Mouse (Mus musculus) kidney, adult 9 months (tissue): ENCODE measurements around the gene Fgr.

Experiments used
- DNase-seq: peaks from one replicate; pipeline ENCODE4 v3.0.0; 2022

Fgr gene

DNA sequence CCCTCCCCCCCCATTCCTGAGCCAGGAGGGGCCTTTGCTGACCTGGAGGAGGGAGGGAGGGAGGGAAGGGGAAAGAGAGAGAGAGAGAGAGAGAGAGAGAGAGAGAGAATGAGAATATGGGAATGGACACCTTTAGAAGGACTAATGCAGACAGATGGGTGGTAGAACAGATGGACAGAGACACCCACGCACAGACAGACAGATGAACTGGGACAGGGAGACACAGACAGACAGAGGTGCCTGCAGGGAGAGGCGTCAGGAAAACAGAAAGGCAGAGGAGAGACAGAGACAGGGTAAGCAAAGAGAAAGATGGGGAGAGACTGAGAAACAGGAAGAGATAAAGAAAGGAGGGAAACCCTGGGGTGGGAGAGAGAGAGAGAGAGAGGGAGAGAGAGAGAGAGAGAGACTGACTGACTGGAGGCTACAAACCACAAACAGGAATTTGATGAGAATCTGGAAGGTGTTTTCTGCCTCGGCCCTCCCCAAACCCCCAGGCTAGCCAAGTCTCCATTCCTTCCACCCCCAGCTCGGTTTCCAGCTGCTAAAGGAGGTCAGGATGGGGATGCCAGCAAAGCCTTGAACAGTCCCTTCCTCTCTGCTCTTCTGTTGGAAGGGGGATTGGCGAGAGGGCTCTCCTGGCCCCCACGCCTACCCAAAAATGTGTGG lies 43.8 kb downstream of the Fgr start:
- DNase-seq, result no peak

- DNase-seq, result no peak
Observed at GRCm38 (mm10) chr4:133018263-133018798, 44.4 kb downstream of the Fgr start.

DNA sequence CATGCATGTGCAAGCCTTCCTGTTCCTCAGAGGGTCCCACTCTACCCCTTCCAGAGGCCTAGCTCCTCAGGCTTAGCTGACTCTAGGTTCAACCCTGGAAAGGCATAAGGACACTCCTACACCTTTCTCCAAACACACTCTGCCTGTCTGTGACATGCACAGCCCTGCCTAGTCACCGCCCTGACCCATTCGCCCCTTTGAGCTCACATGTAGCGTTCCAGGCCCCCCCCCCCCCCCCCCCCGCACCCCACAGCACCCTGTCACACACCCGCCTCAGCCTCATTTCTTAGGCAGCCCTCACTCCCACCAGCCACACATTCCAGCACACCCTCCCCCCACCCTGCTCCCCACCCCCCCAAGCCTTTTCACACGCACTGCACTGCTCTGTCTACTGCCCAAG lies 46.8 kb downstream of the Fgr start:
- DNase-seq, result peak; percentile 17

GRCm38 (mm10) chr4:133021181-133021671 lies 47.3 kb downstream of the Fgr start:
- peak; percentile 58 for DNase-seq

DNA sequence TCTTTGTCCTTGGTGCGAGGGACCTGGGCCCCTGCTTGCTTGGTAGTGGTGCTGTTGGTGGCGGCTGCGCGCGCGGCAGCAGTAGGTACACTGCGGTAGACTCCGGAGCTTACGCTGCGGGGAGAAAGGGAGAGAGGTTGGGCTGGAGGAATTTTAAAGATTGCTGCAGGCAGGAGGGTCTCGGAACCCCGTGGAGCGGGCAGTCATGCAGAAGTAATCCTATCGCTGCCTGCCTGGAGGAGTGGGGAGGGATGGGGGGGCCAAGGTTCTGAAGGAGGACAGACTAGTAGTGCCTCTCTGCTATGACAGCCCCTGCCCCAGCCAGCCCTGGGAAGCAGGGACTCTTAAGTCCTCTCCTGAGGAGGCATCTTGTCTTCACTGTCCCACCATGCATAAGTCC lies 48.3 kb downstream of the Fgr start:
- DNase-seq, result no peak

DNA sequence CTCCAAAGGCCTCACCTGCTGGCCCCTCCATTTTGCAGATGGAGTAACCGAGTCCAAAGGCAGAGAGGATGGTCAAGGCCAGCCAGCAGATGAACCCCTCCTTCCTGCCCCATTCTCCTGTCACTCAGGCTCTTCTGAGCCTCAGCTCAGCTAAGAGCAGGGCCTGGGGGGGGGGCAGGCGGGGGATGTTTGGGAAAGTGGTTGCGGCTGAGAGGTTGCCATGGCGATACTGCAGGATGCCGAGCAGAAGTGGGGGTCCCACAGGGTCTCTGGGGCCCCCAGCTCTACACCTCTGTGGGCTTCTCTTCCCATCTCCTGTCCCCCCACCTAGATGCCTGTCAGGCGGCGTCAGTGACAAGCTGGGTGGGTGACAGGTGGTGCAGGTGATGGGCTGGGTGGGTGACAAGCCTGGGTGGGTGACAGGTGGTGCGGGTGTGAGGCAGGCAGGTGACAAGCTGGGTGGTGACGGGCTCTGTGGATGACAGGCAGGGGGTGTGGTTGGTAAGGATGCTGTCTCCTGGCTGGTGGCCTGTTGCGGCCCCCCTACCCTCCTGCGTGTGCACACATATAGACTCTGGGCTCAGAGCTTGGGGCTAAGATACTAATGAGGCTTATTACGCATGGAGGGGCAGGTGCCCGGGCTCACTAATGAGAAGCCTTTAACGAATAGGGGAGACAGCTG lies 49.2 kb downstream of the Fgr start:
- DNase-seq, result no peak

GRCm38 (mm10) chr4:133023636-133024035 lies 49.7 kb downstream of the Fgr start:
- DNase-seq, result no peak

GRCm38 (mm10) chr4:133024404-133024803 lies 50.5 kb downstream of the Fgr start:
- DNase-seq, result no peak

DNA sequence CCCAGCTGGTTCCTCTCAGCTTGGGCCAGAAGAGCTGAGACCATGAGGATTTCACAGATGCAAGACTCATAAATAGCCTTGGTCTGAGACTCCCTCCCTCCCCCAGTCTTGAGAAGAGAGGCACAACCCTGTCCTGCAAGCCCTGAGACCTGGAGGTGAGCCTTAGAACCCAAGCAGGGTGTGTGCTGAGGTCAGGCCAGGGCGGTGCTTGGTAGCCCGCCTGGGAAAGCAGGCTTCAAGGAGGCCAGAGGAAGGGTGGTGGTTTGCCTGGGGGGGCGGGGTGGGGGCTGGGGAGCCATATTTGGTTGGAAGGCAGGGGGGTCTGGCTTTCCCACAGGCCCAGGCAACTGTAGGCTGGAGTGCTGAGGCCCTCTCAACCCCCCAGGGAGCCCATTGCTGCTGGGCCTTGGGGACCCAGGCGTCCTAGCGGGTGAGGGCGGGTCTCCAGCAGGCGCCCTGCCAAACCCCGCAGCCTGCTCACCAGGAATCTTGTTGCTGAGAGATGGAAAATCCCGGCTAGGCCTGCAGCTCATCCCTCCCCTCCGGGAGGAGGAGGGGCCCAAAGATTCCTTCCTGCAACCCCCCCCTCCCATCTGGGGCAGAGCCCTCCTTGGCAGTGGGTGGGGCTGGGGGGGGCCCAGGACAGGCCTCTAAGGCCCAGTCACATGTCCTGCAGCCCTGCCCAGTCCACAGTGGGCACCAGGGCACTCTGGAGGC lies 51.2 kb downstream of the Fgr start:
- DNase-seq, result no peak

DNA sequence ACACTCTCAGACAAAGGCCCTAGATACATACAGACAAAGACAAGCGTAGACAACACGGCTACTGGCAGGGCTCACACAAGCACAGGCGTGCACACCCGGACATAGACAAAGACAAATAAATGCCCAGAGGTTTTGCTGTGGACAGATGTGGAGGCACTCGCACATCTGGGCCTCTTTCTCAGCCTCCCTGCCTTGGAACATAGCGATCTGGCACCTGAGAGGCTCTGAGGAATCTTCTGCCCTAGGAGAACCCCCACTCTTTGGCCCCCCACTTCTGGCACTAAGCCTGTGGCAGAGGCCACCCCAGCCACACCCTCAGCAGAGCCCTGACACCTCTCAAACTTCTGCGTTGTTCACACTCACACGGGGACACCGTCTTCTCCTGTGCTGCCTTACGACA lies 52.4 kb downstream of the Fgr start:
- no peak for DNase-seq

- no peak for DNase-seq
Observed at GRCm38 (mm10) chr4:133026826-133027375, 53.0 kb downstream of the Fgr start.

GRCm38 (mm10) chr4:133027721-133028120 lies 53.8 kb downstream of the Fgr start:
- DNase-seq, result no peak

DNA sequence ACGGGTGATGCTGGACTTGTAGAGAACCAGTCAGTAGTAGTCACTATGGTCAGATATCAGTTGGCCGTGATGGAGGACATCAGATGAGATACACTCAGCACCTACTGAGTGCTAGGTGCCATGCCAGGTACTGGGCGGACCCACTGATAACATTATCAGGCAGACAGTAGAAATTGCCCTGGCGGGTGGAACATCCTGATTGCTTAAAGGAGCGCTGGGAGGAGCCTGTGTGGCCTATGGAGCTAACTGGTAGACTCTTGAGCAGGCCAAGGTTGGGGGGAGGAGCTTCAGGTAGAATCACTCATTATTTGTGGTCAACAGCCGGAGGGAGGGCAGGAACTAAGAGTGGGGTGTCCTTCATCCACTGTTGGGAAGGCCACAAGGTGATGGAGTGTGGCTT lies 54.3 kb downstream of the Fgr start:
- DNase-seq, result no peak

GRCm38 (mm10) chr4:133028875-133029274 lies 55.0 kb downstream of the Fgr start:
- no peak for DNase-seq

DNA sequence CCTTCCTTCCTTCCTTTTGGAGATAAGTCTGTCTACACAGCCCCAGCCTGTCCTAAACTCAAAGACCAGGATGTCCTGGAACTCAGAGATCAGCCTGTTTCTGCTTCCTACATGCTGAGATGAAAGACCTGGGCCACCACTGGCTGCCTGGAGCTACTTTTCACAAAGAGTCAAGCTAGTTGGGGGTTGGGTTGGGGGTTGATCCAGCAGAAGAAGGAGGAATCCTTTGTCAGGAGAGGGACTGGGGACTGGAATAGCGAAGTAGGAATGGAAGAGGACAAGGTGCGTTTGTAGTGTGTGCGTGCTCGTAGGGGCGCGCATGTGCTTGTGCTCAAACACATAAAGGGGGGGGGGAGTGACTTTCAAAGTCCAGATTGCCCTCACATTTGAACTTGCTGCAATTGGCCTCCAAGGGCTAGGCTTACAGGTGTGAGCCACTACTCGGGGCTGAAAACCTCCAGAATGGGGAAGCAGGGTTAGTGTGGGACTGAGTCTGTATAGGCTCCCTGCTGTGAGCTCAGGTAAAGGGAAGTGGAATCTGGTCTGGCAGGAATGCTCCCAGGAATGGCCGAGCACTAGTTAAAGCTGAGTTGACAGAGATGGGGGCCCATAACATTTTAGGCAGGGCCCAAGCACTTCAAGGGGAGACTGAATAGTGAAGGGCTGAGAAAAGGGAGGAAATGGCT lies 58.7 kb downstream of the Fgr start:
- no peak for DNase-seq

DNA sequence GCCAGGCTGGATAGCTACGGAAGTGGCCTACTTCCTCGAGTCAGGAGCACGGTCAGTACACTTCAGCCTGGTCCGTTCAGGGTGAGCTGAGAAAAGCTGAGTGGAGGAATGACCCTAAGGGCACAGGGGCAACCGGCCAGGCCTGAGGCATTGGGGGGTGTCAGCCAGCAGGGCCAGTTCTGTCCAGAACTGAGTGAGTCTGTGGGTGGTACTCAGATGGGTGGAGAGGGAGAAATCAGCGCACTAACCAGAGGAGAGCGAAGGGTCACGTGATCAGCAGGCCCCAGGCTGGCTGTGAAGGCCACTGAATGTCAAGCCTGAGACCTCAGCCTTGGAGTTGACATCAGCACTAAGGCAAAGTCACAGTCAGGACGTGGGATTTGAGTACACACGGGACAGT lies 60.6 kb downstream of the Fgr start:
- DNase-seq, result peak; percentile 72

GRCm38 (mm10) chr4:133035446-133035845 lies 61.6 kb downstream of the Fgr start:
- DNase-seq, result no peak

- DNase-seq, result peak; percentile 78
Observed at GRCm38 (mm10) chr4:133035946-133036345, 62.1 kb downstream of the Fgr start.

- no peak for DNase-seq
Observed at GRCm38 (mm10) chr4:133037293-133037692, 63.4 kb downstream of the Fgr start.

DNA sequence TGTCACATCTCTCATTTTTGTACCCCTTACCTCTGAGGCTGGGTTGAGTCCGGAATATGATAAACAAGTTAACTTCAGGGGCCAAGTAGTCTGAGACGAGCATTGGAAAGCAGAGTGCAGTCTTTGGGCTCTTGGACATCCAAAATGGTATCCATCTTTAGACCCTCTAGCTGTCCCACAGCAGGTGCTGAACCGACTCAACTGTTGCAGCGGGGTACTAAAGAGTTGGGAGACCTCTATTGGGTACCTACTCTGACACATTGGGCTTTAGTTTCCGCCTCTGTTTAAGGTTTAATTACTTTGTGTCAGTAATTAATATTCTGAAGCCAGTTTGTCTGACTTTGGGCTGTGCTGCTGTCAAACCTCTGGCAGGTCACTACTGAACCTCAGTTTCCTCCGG lies 63.9 kb downstream of the Fgr start:
- no peak for DNase-seq

DNA sequence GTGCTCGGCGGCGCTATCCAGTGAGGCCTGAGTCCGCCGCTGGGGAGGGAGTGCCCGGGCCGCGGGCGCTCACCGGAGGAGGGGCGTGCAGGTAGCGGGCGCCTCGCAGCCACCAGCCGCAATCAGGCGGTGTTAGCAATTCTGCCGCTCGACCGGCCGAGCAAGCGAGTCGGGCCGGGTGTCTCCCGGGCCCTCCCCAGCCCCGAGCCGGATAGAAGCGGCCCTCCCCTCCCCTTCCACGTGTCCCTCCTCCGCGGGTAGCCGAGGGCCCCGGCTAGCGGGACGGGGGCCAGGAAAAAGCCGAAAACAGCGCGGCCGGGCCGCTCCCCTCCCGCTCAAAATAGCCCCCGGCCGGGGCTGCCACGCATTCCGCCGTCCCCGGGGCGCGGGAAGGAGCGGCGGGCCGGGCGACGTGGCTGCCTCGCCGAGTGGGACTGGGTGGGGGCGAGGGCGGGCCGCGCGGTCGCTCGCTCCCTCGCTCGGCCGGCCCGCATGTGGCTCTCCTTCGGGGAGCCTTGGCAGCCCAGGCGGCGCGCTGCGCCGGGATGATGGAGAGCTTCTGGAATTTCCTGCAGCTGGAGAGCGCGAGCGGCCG lies 64.7 kb downstream of the Fgr start:
- no peak for DNase-seq

DNA sequence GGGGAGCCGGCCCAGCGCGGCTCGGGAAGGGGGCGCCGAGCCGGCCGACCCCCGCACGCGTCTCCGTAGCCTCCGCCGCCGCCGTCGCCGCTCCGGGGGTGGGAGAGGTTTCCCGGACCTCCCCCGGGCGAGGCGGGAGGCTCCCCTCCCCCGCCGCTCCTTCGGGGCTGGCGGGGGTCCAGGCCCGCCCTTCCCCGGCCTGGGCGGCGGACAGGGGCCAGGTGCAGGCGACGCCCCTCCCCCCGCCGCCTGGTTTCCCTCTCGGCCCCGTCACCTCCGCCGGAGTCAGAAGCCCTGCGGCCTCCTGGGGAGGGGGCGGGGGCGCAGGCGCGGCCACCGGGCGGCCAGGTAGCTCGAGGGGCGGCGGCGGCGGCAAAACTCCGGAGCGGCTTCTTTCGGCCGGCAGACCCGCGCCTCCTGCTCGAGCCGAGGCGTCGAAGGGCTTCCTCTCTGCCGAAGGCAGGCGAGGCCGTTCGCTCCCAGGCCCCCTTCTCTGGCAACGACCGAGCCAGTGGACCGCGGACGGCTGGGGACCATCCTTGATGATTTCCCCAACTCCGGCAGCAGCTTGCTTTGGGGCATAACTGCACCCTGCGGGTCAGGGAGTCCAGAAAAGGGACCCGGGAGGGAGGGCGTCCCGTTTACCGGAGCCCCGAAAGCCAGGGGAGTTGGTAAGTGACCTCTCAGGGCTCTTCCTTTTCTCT lies 65.4 kb downstream of the Fgr start:
- no peak for DNase-seq
